Comparison of ENCODE assay signal across 9 mouse cellular contexts in the genomic region with DNA sequence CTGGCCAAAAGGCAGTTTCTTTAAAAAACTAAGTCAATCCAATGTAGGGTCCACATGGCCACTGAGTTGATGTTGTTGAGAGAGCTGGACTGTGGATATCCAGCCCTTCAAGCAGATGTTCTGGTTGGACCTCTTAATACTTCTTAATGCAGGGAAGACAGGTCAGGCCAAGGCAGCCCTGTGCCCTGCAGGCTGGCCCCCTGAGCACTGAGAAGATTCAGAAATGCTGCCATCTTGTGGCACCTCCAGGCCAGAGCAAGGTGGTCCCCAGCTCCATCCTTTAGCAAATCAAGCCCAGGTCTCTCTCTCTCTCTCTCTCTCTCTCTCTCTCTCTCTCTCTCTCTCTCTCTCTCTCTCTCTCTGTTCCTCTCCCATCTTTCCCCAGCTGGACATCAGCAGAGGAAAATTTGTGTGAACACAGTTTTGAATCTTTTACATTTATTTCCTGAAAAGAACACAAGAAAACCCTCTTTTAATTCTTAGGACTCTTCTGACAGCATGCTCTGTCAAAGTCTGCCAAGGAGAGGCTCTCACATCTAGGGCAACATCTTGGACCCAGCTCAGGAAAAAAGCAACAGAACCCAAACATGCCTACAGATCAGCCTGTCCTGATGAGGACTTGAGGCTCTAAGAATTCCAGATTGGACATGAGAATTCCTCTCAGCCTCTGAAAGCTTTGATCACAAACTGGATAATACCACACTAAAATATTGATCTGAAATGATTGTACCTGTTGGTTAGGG.
A peak's percentile ranks its signal among the peaks of the same experiment; 100 is the strongest.
DNase-seq lines count a peak whose midpoint lies in the region.
"Had no signal": no experiment of that assay in that cellular context is flagged by ENCODE, and none has a peak within 500 bp of the region (broad histone marks: within the 10 kb centered on the region; RNA-seq: fewer than 3 reads in every experiment).

No protein-coding gene starts in this region.

- no peaks in the 10 kb centered on the region for H3K9me3 ChIP-seq in limb, embryonic 10.5 days (replicated peaks)
- H3K9me3 ChIP-seq: embryonic facial prominence, embryonic 15.5 days had no signal

- no peak overlapping the region for H3K4me3 ChIP-seq in limb, embryonic 10.5 days
- H3K4me3 ChIP-seq: embryonic facial prominence, embryonic 15.5 days had no signal

- peak overlapping the region; percentile 9; the same call in 1 of the 2 replicates for H3K27ac ChIP-seq in limb, embryonic 10.5 days
- H3K27ac ChIP-seq: embryonic facial prominence, embryonic 15.5 days had no signal

- H3K36me3 ChIP-seq in limb, embryonic 10.5 days, result no peaks in the 10 kb centered on the region
- H3K36me3 ChIP-seq: embryonic facial prominence, embryonic 15.5 days had no signal

- H3K27me3 ChIP-seq in limb, embryonic 10.5 days (ENCODE audit: low read depth, poor library complexity, severe bottlenecking), result peaks cover 21% of the 10 kb centered on the region; the same call in 1 of the 2 replicates
- H3K27me3 ChIP-seq: embryonic facial prominence, embryonic 15.5 days had no signal

- peaks cover 61% of the 10 kb centered on the region for H3K4me1 ChIP-seq in limb, embryonic 10.5 days
- H3K4me1 ChIP-seq: embryonic facial prominence, embryonic 15.5 days had no signal

- peak; percentile 62 for DNase-seq in gastrocnemius, postnatal 10 days
- no peak for DNase-seq in gastrocnemius, adult 18-20 months (ENCODE audit: low spot score)
- peak; percentile 49 to 51 for DNase-seq in B cell, adult 2 months
- peak; percentile 18 to 33 for DNase-seq in adrenal gland, postnatal 36 days
- peak; percentile 30 to 64 for DNase-seq in gastrocnemius, postnatal 4 days (ENCODE audit: low spot score in 2 of 2)
- peak; percentile 79 for DNase-seq in limb, embryonic 10.5 days (ENCODE audit: low spot score)
- peak; percentile 22 for DNase-seq in naive thymus-derived CD4-positive, alpha-beta T cell, adult 2 months (ENCODE audit: low read depth)
- no peak for DNase-seq in layer of hippocampus, adult 8-10 months (ENCODE audit: low spot score in 2 of 2)

Comparison
In these comparisons a context has a peak if more than half of its experiments do, and no peak if none do; other contexts are left out.
1. DNase-seq: peak in gastrocnemius, postnatal 10 days (single experiment), B cell, adult 2 months (2 of 2), adrenal gland, postnatal 36 days (2 of 2), gastrocnemius, postnatal 4 days (2 of 2), limb, embryonic 10.5 days (single experiment) and naive thymus-derived CD4-positive, alpha-beta T cell, adult 2 months (single experiment); none in gastrocnemius, adult 18-20 months (single experiment) and layer of hippocampus, adult 8-10 months (0 of 2).